In the genomic region with DNA sequence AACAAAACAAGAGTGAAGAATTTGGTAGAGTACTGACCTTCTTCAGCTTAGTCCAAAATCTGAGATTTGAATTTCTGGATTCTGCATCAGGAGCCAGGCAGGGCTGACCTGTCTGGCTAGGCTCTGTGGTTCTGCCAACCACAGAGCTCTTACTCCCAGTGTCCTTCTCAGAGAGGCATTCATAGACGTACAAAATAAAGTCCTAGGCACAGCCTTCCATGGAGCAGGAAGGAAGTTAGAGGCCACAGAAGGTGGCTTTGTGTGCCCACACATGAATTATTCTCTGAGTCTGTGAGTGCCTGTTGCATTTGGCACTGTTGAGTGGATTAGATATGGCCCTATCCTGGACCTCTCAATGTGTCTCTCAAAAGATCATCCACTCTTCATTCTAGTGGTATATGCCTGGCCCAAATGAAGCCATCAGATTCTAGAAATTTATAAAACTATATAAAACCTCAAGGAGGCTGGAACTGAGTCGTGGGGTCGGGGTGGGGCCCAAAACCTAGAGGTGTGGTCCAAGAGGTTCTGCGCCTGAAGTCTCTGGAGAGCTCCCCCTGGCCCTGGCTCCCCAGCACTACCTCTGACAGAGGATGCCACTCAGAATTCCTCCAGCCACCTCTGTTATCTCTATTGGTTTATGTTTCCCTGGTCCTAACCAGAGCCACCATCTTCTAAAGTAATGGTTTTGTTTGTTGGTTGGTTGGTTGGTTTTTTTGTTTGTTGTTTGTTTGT, we compare ENCODE assay signal across 24 mouse cellular contexts. TPM values are rescaled to one million over a fixed set of nuclear protein-coding genes. Genes with fewer than 3 reads are reported as not detected.
DNase-seq lines count a peak whose midpoint lies in the region; ATAC-seq lines count a peak whose summit lies in the region.
"Had no signal": no experiment of that assay in that cellular context is flagged by ENCODE, and none has a peak within 500 bp of the region (broad histone marks: within the 10 kb centered on the region; RNA-seq: fewer than 3 reads in every experiment).

No protein-coding gene starts in this region.

- no peak overlapping the region for H3K9ac ChIP-seq in forebrain, embryonic 11.5 days (ENCODE audit: low read length)
- H3K9ac ChIP-seq in forebrain, embryonic 15.5 days (replicated peaks) = no peak overlapping the region
- H3K9ac ChIP-seq: embryonic facial prominence, embryonic 15.5 days; forebrain, embryonic 12.5 days; forebrain, postnatal 0 days; heart, embryonic 15.5 days; hindbrain, embryonic 14.5 days had no signal

- no peak overlapping the region for H3K4me3 ChIP-seq in forebrain, embryonic 11.5 days (ENCODE audit: low read depth, low read length)
- no peak overlapping the region for H3K4me3 ChIP-seq in forebrain, embryonic 15.5 days
- H3K4me3 ChIP-seq: embryonic facial prominence, embryonic 15.5 days; erythroblast, embryonic 14.5 days; forebrain, embryonic 12.5 days; heart, embryonic 15.5 days; hindbrain, embryonic 10.5 days had no signal

- no peaks in the 10 kb centered on the region for H3K9me3 ChIP-seq in forebrain, embryonic 11.5 days (ENCODE audit: control insufficient read depth, low read length)
- no peaks in the 10 kb centered on the region for H3K9me3 ChIP-seq in forebrain, embryonic 15.5 days
- H3K9me3 ChIP-seq: embryonic facial prominence, embryonic 15.5 days; forebrain, embryonic 12.5 days; G1E; heart, embryonic 15.5 days; hindbrain, embryonic 10.5 days had no signal

- 69% methylated on average over 4 of the region's 4 CpGs for WGBS in forebrain, embryonic 11.5 days
- 69% methylated on average over 4 of the region's 4 CpGs for WGBS in forebrain, embryonic 15.5 days

- ATAC-seq in forebrain, embryonic 11.5 days (replicated peaks; ENCODE audit: low FRiP score) = no peak
- ATAC-seq in forebrain, embryonic 15.5 days (replicated peaks) = no peak
- peak; percentile 66 for ATAC-seq in common myeloid progenitor, adult 5-6 weeks (replicated peaks; ENCODE audit: low read depth, poor library complexity, severe bottlenecking)
- ATAC-seq in erythroid progenitor cell, adult 5-6 weeks (replicated peaks; ENCODE audit: low FRiP score, poor library complexity, severe bottlenecking) = no peak
- ATAC-seq: forebrain, postnatal 0 days had no signal

- H3K36me3 ChIP-seq in forebrain, embryonic 11.5 days (ENCODE audit: control insufficient read depth, insufficient read depth, low read length) = no peaks in the 10 kb centered on the region; the same call in 1 of the 2 replicates
- H3K36me3 ChIP-seq in forebrain, embryonic 15.5 days = peaks cover 11% of the 10 kb centered on the region

- H3K27me3 ChIP-seq in forebrain, embryonic 11.5 days (ENCODE audit: control insufficient read depth, insufficient read depth, low read length) = no peaks in the 10 kb centered on the region
- H3K27me3 ChIP-seq in forebrain, embryonic 15.5 days = no peaks in the 10 kb centered on the region
- H3K27me3 ChIP-seq: embryonic facial prominence, embryonic 15.5 days; forebrain, embryonic 12.5 days; heart, embryonic 15.5 days had no signal

- H3K27ac ChIP-seq in forebrain, embryonic 11.5 days (ENCODE audit: low read depth, low read length) = no peak overlapping the region
- no peak overlapping the region for H3K27ac ChIP-seq in forebrain, embryonic 15.5 days (replicated peaks)
- H3K27ac ChIP-seq: embryonic facial prominence, embryonic 15.5 days; forebrain, embryonic 12.5 days; heart, embryonic 15.5 days; hindbrain, embryonic 10.5 days; hindbrain, embryonic 14.5 days had no signal

- H3K4me2 ChIP-seq in forebrain, embryonic 11.5 days (ENCODE audit: low read depth, low read length, severe bottlenecking) = no peak overlapping the region
- no peak overlapping the region for H3K4me2 ChIP-seq in forebrain, embryonic 15.5 days (replicated peaks)
- H3K4me2 ChIP-seq: embryonic facial prominence, embryonic 15.5 days; forebrain, embryonic 12.5 days; heart, embryonic 11.5 days; heart, embryonic 15.5 days; hindbrain, embryonic 14.5 days had no signal

- DNase-seq in forebrain, embryonic 11.5 days (ENCODE audit: low spot score) = peak; percentile 36
- DNase-seq in testis, postnatal 10 days (ENCODE audit: low spot score) = peak; percentile 17
- no peak for DNase-seq in testis, postnatal 14 days (ENCODE audit: low spot score)
- peak; percentile 22 for DNase-seq in naive thymus-derived CD4-positive, alpha-beta T cell, adult 2 months (ENCODE audit: low read depth)
- DNase-seq: adrenal gland, adult 8-10 months; adrenal gland, postnatal 36 days; cerebellum, adult 2 months; cerebellum, postnatal 10 days; embryo, embryonic 11 days; forebrain, postnatal 0 days; gastrocnemius, postnatal 36 days; heart, adult 18-20 months; heart, postnatal 14 days had no signal

- H3K4me1 ChIP-seq in forebrain, embryonic 11.5 days (replicated peaks; ENCODE audit: control insufficient read depth, insufficient read depth, low read length) = no peaks in the 10 kb centered on the region
- H3K4me1 ChIP-seq in forebrain, embryonic 15.5 days = no peaks in the 10 kb centered on the region
- H3K4me1 ChIP-seq: embryonic facial prominence, embryonic 15.5 days; forebrain, embryonic 12.5 days had no signal

RNA-seq across cellular contexts. Expression of gene Abraxas2, which starts 29.7 kb away (rescaled TPM):
- 34.9 and 40.6 TPM in 2 replicates for polyA plus RNA-seq in forebrain, embryonic 11.5 days (2014; fragmentation: Nextera tagmentation; extraction: Ambion mirVana)
- polyA plus RNA-seq in forebrain, embryonic 15.5 days (2015; fragmentation: Nextera tagmentation; extraction: Ambion mirVana) = 40.0 and 42.6 TPM in 2 replicates
- total RNA-seq in common myeloid progenitor, adult 5-6 weeks (2017) = 37.6 and 41.9 TPM in 2 replicates
- 8.6 and 17.2 TPM in 2 replicates for total RNA-seq in erythroid progenitor cell, adult 5-6 weeks (2015; ENCODE audit: low replicate concordance)
- 3.6 and 9.0 TPM in 2 replicates for total RNA-seq in erythroid progenitor cell, adult 5-6 weeks (2017; ENCODE audit: low replicate concordance)

RNA-seq across cellular contexts. Expression of gene Eef1akmt2, which starts 36.2 kb away (rescaled TPM):
- polyA plus RNA-seq in forebrain, embryonic 11.5 days (2014; fragmentation: Nextera tagmentation; extraction: Ambion mirVana) = 80.7 and 91.7 TPM in 2 replicates
- 102 and 108 TPM in 2 replicates for polyA plus RNA-seq in forebrain, embryonic 15.5 days (2015; fragmentation: Nextera tagmentation; extraction: Ambion mirVana)
- 56.3 and 77.1 TPM in 2 replicates for total RNA-seq in common myeloid progenitor, adult 5-6 weeks (2017)
- total RNA-seq in erythroid progenitor cell, adult 5-6 weeks (2015; ENCODE audit: low replicate concordance) = 4.7 and 8.0 TPM in 2 replicates
- 13.9 and 21.3 TPM in 2 replicates for total RNA-seq in erythroid progenitor cell, adult 5-6 weeks (2017; ENCODE audit: low replicate concordance)

RNA-seq across cellular contexts. Expression of gene Zranb1, which starts 42.3 kb away (rescaled TPM):
- polyA plus RNA-seq in forebrain, embryonic 11.5 days (2014; fragmentation: Nextera tagmentation; extraction: Ambion mirVana) = 18.0 and 18.1 TPM in 2 replicates
- polyA plus RNA-seq in forebrain, embryonic 15.5 days (2015; fragmentation: Nextera tagmentation; extraction: Ambion mirVana) = 24.6 and 25.5 TPM in 2 replicates
- 50.8 and 58.6 TPM in 2 replicates for total RNA-seq in common myeloid progenitor, adult 5-6 weeks (2017)
- 30.6 and 33.2 TPM in 2 replicates for total RNA-seq in erythroid progenitor cell, adult 5-6 weeks (2015; ENCODE audit: low replicate concordance)
- total RNA-seq in erythroid progenitor cell, adult 5-6 weeks (2017; ENCODE audit: low replicate concordance) = 62.5 and 78.7 TPM in 2 replicates
